In the genomic region with DNA sequence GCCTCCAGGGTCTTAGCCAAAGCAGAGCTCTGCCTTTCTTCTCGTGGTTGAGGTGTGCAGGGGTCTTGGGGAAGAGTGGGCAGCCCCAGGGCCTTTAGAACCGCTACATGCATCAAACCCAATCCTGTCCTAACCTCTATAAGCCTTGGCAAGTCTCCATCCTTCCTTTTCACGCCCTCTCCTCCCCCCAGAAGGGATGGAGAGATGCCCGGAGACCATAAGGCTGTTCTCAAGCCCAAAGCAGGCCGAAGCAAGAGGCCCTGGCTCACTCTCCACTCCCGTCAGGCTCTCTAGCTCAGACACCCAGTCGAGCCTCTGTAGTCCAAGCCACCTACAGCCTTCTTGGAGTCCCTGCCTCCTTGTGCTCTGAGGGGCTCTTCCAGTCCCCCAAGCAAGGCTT, we compare ENCODE assay signal across 17 mouse cellular contexts.
DNase-seq lines count a peak whose midpoint lies in the region; ATAC-seq lines count a peak whose summit lies in the region.
"Had no signal": no experiment of that assay in that cellular context is flagged by ENCODE, and none has a peak within 500 bp of the region (broad histone marks: within the 10 kb centered on the region; RNA-seq: fewer than 3 reads in every experiment).

No protein-coding gene starts in this region.

- ATAC-seq in cerebellum, adult (ENCODE audit: insufficient number of reproducible peaks, low FRiP score, low TSS enrichment) = no peak
- ATAC-seq: forebrain, embryonic 14.5 days; forebrain, postnatal 0 days; intestine, postnatal 0 days had no signal

- peak; percentile 53 for DNase-seq in cerebellum, adult 11-12 months
- peak; percentile 64 for DNase-seq in brain, adult 2 months (ENCODE audit: low read depth, low spot score)
- DNase-seq in cerebellum, adult 9-10 months = peak; percentile 57
- DNase-seq in cerebellum, postnatal 14 days = peak; percentile 71 to 75
- DNase-seq in T-cell, adult 2 months (ENCODE audit: low spot score) = no peak
- no peak for DNase-seq in embryo, embryonic 10.5 days (ENCODE audit: low spot score)
- DNase-seq: adrenal gland, adult 2 months; adrenal gland, postnatal 14 days; B cell, adult 2 months; forebrain, postnatal 0 days; gastrocnemius, adult 2 months; gastrocnemius, postnatal 14 days; heart, adult 11 months; kidney, adult 2 months had no signal

Comparison
In these comparisons a context has a peak if more than half of its experiments do, and no peak if none do; other contexts are left out.
1. DNase-seq: peak in cerebellum, adult 11-12 months (single experiment), brain, adult 2 months (single experiment), cerebellum, adult 9-10 months (single experiment) and cerebellum, postnatal 14 days (2 of 2); none in T-cell, adult 2 months (single experiment) and embryo, embryonic 10.5 days (single experiment).